Mouse (Mus musculus): ENCODE results near the gene Btbd18. TPM values are rescaled to one million over a fixed set of nuclear protein-coding genes. Genes with fewer than 3 reads are reported as not detected.

The Btbd18 gene
- polyA plus RNA-seq, 1 experiment, result not detected

DNA sequence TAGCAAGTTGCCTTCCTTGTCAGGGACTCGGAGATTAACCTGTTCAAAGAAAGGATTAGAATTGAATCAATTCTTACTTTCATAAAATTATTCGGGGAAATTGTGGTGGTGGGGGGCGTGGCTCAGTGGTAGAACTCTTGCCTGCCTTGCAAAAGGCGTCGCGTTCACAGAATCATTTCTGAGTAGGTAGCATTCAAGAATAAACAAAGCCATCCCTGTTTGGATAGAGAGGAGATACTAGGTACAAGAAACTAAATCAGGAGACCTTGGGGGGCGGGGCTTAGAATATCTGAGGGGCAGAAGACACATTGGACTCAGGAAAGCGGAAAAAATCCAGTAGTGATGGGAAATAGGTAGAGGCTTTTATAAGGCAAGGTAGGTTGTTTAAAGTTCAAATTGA is 20.1 kb downstream of the Btbd18 start, which contains the start of gene Tmx2:
Tmx2 (minus strand) TSS at position 125 of the 400 bp plus-strand sequence.
- H3K9me3 ChIP-seq (ENCODE audit: control insufficient read depth, low read length), result no peaks in the 10 kb centered on the region
- H3K4me3 ChIP-seq (replicated peaks), result peak within 1 kb of the TSS; percentile 78
- H3K36me3 ChIP-seq (ENCODE audit: control insufficient read depth), result peaks cover 63% of the 10 kb centered on the region
- peaks cover 69% of the 10 kb centered on the region for H3K4me1 ChIP-seq (ENCODE audit: control insufficient read depth)
- TF ChIP-seq TAL1 (IDR thresholded peaks at IDR 0.05; ENCODE audit: low read length) (no peak), GATA1 (IDR thresholded peaks at IDR 0.05; ENCODE audit: low read length) (no peak)
- no peaks in the 10 kb centered on the region for H3K27me3 ChIP-seq (ENCODE audit: control insufficient read depth)

DNA sequence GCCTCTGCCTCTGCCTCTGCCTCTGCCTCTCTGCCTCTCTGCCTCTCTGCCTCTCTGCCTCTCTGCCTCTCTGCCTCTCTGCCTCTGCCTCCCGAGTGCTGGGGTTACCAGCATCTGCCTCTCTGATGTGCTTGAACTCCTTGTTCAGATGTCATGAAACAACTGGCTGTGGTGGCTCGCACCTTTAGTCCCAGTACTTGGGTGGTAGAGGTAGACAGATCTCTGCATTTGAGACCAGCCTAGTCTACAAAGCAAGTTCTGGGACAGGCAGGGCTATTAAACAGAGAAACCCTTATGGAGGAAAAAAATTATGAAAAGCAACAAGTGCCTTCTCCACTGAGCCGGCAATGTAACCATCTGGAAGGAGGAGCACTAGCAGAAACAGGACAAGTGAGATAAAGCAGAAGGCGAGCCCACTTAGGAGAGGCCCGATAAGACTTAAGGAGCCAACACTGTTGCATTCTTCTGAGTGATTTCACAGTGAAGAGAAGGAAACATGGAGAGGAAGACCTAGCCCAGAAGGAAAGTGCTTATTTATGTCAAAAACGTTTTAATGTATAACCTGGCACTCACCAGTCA is 23.8 kb downstream of the Btbd18 start:
- Histone ChIP-seq H3K9me3 (ENCODE audit: control insufficient read depth, low read length) (no peaks in the 10 kb centered on the region), H3K36me3 (ENCODE audit: control insufficient read depth) (peaks cover 74% of the 10 kb centered on the region), H3K4me3 (replicated peaks) (peak overlapping the region; percentile 63), H3K4me1 (ENCODE audit: control insufficient read depth) (peaks cover 59% of the 10 kb centered on the region), H3K27me3 (ENCODE audit: control insufficient read depth) (no peaks in the 10 kb centered on the region)
- peak; percentile 62; the same call in 2 of the 3 replicates for TF ChIP-seq TAL1 (IDR thresholded peaks at IDR 0.05; ENCODE audit: low read length)
- TF ChIP-seq GATA1 (IDR thresholded peaks at IDR 0.05; ENCODE audit: low read length), result peak; percentile 88

DNA sequence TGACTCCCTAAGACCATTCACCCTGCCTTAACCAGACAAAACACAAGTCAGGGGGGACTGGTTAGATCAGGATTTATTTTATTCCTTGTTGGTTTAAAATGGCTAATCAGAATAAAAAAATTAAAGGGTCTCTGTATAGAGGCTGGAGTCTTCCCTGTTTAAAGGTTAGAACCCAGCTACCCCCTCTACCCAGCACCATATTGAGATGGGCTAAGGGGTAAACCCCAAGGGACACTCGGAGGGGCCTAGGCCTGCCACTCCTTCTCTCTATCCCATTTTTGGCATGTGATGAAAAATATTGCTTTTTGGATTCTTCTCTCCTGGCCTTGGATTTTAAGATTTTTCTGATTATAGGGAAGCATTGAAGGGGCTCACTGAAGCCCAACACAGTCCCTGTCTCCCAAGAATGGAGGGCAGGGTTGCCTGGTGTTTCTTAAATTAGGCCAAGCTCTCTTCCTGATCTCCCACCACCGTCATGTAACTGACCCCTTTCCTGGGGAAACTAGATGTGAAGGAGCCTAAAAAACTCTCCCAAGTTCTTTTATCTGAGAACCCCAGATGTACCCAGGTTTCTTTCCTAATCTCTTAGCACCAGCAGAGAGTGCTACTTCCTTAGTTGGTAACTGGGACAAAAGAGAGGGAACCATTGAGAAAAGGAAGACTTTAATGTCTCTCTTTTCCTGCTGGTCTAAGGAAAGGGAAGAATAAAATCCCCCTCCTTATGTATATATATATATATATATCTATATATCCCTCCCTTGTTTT is 29.4 kb downstream of the Btbd18 start:
- Histone ChIP-seq H3K9me3 (ENCODE audit: control insufficient read depth, low read length) (no peaks in the 10 kb centered on the region), H3K27me3 (ENCODE audit: control insufficient read depth) (no peaks in the 10 kb centered on the region), H3K4me1 (ENCODE audit: control insufficient read depth) (peaks cover 35% of the 10 kb centered on the region), H3K36me3 (ENCODE audit: control insufficient read depth) (peaks cover 95% of the 10 kb centered on the region), H3K4me3 (replicated peaks) (no peak overlapping the region)
- TF ChIP-seq TAL1 (IDR thresholded peaks at IDR 0.05; ENCODE audit: low read length), result peak; percentile 31; the same call in 1 of the 3 replicates
- no peak for TF ChIP-seq GATA1 (IDR thresholded peaks at IDR 0.05; ENCODE audit: low read length)

DNA sequence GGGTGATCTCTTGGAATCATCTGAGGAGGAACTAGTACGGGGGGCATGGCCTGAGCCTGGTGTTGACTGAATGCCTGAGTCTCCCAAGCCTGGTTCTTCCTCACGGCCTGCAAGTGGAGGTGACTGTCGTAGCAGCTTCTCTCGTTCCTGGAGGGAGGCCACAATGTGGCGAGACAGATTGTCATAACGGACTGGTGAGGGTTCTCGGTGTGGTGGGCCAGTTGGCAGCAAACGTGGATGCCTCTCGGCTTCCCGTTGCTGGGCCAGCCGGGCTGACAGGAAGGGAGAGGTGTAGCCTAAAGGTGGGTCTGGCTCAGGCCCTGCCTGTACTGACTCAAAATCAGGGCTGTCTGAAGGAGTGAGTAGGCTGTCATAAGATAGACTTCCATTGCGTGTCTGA is 31.2 kb downstream of the Btbd18 start:
- Histone ChIP-seq H3K36me3 (ENCODE audit: control insufficient read depth) (peaks cover 98% of the 10 kb centered on the region), H3K27me3 (ENCODE audit: control insufficient read depth) (no peaks in the 10 kb centered on the region), H3K4me1 (ENCODE audit: control insufficient read depth) (peaks cover 21% of the 10 kb centered on the region), H3K9me3 (ENCODE audit: control insufficient read depth, low read length) (no peaks in the 10 kb centered on the region), H3K4me3 (replicated peaks) (no peak overlapping the region)
- TF ChIP-seq TAL1 (IDR thresholded peaks at IDR 0.05; ENCODE audit: low read length) (no peak), GATA1 (IDR thresholded peaks at IDR 0.05; ENCODE audit: low read length) (no peak)

DNA sequence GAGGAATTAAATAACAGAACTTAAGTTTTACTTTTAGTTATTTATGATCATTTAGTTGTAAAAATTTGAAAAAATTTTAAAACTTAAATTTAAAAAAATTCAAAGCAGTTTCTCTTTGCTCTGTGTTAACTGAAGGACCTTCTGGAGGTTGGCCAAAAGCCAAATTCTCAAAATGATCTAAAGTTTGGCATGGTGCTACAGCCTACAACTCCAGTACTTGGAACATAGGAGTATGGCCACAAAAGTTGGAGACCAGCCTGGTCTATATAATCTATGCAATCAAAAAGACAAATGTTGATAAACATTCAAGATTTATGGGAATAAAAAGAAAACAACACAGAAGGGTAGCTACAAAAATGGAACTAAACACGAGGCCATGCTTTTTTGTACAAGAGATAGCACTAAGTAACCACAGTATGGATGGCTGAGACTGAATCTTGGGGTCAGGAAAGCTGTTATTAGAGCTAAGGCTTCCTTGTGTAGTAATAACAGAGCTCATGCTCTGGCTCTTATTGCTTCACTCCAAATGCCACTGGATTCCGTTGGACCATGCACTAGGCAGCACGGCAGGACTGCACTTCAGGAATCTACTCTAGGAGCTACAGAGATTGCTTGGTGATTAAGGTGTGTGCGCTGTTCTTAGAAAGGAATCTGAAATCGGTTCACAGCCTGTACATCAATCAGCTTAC is 36.3 kb downstream of the Btbd18 start:
- no peak overlapping the region for H3K4me3 ChIP-seq (replicated peaks)
- H3K9me3 ChIP-seq (ENCODE audit: control insufficient read depth, low read length), result no peaks in the 10 kb centered on the region
- TF ChIP-seq GATA1 (IDR thresholded peaks at IDR 0.05; ENCODE audit: low read length) (no peak), TAL1 (IDR thresholded peaks at IDR 0.05; ENCODE audit: low read length) (no peak)
- peaks cover under 1% of the 10 kb centered on the region for H3K4me1 ChIP-seq (ENCODE audit: control insufficient read depth)
- peaks cover 97% of the 10 kb centered on the region for H3K36me3 ChIP-seq (ENCODE audit: control insufficient read depth)
- H3K27me3 ChIP-seq (ENCODE audit: control insufficient read depth), result no peaks in the 10 kb centered on the region

DNA sequence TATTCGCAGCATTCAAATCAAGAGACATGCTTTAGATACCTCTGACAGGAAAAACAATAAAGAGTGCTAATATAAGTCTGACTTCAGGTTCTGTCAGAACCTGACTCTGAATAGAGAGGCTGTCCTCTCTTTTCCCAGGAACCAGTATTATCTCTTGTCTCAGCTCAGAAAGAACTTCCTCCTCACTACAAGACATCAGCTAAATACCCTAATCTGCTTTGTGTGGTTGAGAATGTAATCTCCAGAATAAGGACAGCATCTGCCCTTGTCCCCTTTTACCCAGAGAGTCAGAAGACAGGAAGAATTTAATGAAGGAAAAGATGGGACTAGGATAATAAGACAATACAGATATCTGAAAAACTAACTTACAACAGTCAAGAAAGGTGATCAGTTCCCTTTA is 44.6 kb downstream of the Btbd18 start:
- H3K9me3 ChIP-seq (ENCODE audit: control insufficient read depth, low read length), result no peaks in the 10 kb centered on the region
- peaks cover 37% of the 10 kb centered on the region for H3K4me1 ChIP-seq (ENCODE audit: control insufficient read depth)
- H3K36me3 ChIP-seq (ENCODE audit: control insufficient read depth), result peaks cover 97% of the 10 kb centered on the region
- TF ChIP-seq GATA1 (IDR thresholded peaks at IDR 0.05; ENCODE audit: low read length) (no peak), TAL1 (IDR thresholded peaks at IDR 0.05; ENCODE audit: low read length) (no peak)
- H3K4me3 ChIP-seq (replicated peaks), result no peak overlapping the region
- H3K27me3 ChIP-seq (ENCODE audit: control insufficient read depth), result no peaks in the 10 kb centered on the region

DNA sequence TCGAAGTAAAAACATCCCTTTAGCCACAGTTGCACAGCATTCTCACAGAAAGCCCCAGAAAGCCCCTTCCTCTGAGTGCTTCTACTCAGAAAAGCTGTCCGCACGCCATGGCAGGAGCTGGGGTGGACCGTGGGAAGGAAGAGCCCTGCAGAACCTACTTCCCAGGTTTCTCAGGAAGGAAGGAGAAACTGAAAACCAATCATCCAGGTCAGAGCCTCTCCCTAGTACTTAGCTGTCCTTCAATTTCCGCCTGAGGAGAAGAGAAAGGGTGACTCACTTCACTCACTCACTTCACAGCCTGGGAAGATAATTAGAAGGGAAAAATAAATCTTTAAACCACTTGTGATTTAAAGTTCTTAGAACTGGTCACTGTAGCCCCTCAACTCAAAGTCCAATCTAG is 45.5 kb downstream of the Btbd18 start:
- Histone ChIP-seq H3K4me1 (ENCODE audit: control insufficient read depth) (peaks cover 46% of the 10 kb centered on the region), H3K9me3 (ENCODE audit: control insufficient read depth, low read length) (no peaks in the 10 kb centered on the region), H3K27me3 (ENCODE audit: control insufficient read depth) (no peaks in the 10 kb centered on the region), H3K36me3 (ENCODE audit: control insufficient read depth) (peaks cover 97% of the 10 kb centered on the region), H3K4me3 (replicated peaks) (no peak overlapping the region)
- TF ChIP-seq TAL1 (IDR thresholded peaks at IDR 0.05; ENCODE audit: low read length), result no peak

DNA sequence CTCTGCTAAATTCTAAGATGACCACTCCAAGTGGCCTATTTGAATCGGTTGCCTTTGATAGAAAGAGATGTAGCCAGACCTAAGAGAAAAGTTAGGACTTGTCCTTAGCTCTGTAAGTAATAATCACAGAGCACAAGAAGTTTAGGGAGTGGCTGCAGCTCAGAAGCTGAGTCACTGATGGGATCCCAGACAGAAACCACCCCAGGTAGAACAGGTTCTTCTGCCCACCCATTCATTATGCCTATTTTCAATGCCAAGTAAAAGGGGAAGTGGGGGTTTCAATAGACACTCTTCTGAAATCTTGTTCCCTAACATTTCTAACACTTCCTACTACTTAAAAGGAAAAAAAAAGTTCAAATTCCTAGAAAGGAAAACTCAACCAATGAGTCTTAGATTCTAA is 46.4 kb downstream of the Btbd18 start:
- no peak overlapping the region for H3K4me3 ChIP-seq (replicated peaks)
- H3K9me3 ChIP-seq (ENCODE audit: control insufficient read depth, low read length), result no peaks in the 10 kb centered on the region
- peaks cover 53% of the 10 kb centered on the region for H3K4me1 ChIP-seq (ENCODE audit: control insufficient read depth)
- H3K36me3 ChIP-seq (ENCODE audit: control insufficient read depth), result peaks cover 97% of the 10 kb centered on the region
- no peaks in the 10 kb centered on the region for H3K27me3 ChIP-seq (ENCODE audit: control insufficient read depth)
- TF ChIP-seq GATA1 (IDR thresholded peaks at IDR 0.05; ENCODE audit: low read length), result no peak
- TF ChIP-seq TAL1 (IDR thresholded peaks at IDR 0.05; ENCODE audit: low read length), result no peak

DNA sequence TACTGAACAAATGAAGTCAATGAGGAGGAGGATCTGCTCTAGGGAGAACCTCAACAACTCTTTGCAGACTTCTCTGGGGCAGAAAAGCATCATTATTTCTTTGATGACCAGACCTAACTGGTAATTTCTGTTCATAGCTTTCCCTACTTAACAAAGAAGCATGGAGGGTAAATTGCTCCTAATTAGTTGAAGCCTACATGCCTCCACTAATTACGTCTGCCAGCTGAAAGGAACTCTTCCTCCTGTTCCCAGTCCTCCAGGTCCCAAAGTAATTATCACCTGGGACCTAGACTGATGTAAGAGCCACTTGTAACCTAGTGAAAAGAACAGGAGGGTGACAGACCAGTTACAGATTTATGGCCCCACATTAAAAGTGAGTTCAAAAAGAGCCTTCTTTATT is 48.6 kb downstream of the Btbd18 start:
- Histone ChIP-seq H3K27me3 (ENCODE audit: control insufficient read depth) (no peaks in the 10 kb centered on the region), H3K9me3 (ENCODE audit: control insufficient read depth, low read length) (no peaks in the 10 kb centered on the region), H3K4me3 (replicated peaks) (no peak overlapping the region), H3K36me3 (ENCODE audit: control insufficient read depth) (peaks cover 98% of the 10 kb centered on the region), H3K4me1 (ENCODE audit: control insufficient read depth) (peaks cover 71% of the 10 kb centered on the region)
- no peak for TF ChIP-seq GATA1 (IDR thresholded peaks at IDR 0.05; ENCODE audit: low read length)
- no peak for TF ChIP-seq TAL1 (IDR thresholded peaks at IDR 0.05; ENCODE audit: low read length)
